Mouse (Mus musculus) myocyte (in vitro differentiated cells): ENCODE data around the gene Morf4l1. TPM values are rescaled to one million over a fixed set of nuclear protein-coding genes. Genes with fewer than 3 reads are reported as not detected.
"Not testable (repeated sequence)": the region's sequence is repeated elsewhere in the genome, so short reads cannot be mapped to it uniquely, and the experiment has no call there.

Source experiments
- H3K27me3 ChIP-seq: one replicate; pipeline ENCODE4 v1.6.1; 2011; ENCODE audit not compliant: control insufficient read depth, insufficient read depth, insufficient read length
- H3K36me3 ChIP-seq: one replicate; pipeline ENCODE4 v1.6.1; 2011; ENCODE audit not compliant: control insufficient read depth, insufficient read depth
- H3K4me2 ChIP-seq: one replicate; pipeline ENCODE4 v1.6.1; 2011; ENCODE audit warnings: low read depth, control low read depth
- H3K4me3 ChIP-seq: one replicate; pipeline ENCODE4 v1.5.1; 2011; ENCODE audit warnings: mild to moderate bottlenecking, control low read depth, moderate library complexity
- H3K79me2 ChIP-seq: one replicate; pipeline ENCODE4 v1.6.1; 2011; ENCODE audit not compliant: control insufficient read depth, insufficient read depth
- H3ac ChIP-seq: one replicate; pipeline ENCODE4 v1.6.1; 2011; ENCODE audit not compliant: control insufficient read depth, insufficient read length
- CEBPB ChIP-seq: IDR thresholded peaks from 2 replicates; pipeline ENCODE4 v1.6.1; 2011; ENCODE audit warnings: mild to moderate bottlenecking, moderate library complexity; ENCODE audit not compliant: poor library complexity, insufficient read depth, severe bottlenecking
- E2F4 ChIP-seq: IDR thresholded peaks from one replicate; pipeline ENCODE4 v1.6.1; 2011; ENCODE audit warnings: mild to moderate bottlenecking, control low read depth, moderate library complexity; ENCODE audit not compliant: insufficient read depth
- MAX ChIP-seq: IDR thresholded peaks from one replicate; pipeline ENCODE4 v1.6.1; 2011; ENCODE audit warnings: low read depth, mild to moderate bottlenecking, control low read depth
- MYOD1 ChIP-seq, 3 experiments: IDR thresholded peaks; one replicate each; pipeline ENCODE4 v1.6.1; 2011; ENCODE audit warnings: control low read depth in 2 of 3, low read depth in 2 of 3, mild to moderate bottlenecking in 2 of 3, moderate library complexity in 1 of 3; ENCODE audit not compliant: insufficient read length in 2 of 3, control insufficient read depth in 1 of 3
- MYOG ChIP-seq, 3 experiments: IDR thresholded peaks; one replicate each; pipeline ENCODE4 v1.6.1; 2011; ENCODE audit warnings: control low read depth in 2 of 3, low read depth in 2 of 3, mild to moderate bottlenecking in 2 of 3; ENCODE audit not compliant: insufficient read length in 2 of 3, control insufficient read depth in 1 of 3, insufficient read depth in 1 of 3
- POLR2A ChIP-seq: IDR thresholded peaks from one replicate; pipeline ENCODE4 v1.6.1; 2011; ENCODE audit warnings: low read depth, mild to moderate bottlenecking, control low read depth, moderate library complexity; ENCODE audit not compliant: insufficient read length
- POLR2AphosphoS2 ChIP-seq: IDR thresholded peaks from one replicate; pipeline ENCODE4 v1.6.1; 2011; ENCODE audit warnings: low read depth, control low read depth; ENCODE audit not compliant: insufficient read length
- REST ChIP-seq: IDR thresholded peaks from one replicate; pipeline ENCODE4 v1.6.1; 2011; ENCODE audit warnings: mild to moderate bottlenecking, control low read depth, moderate library complexity; ENCODE audit not compliant: insufficient read depth, insufficient read length
- SRF ChIP-seq: IDR thresholded peaks from one replicate; pipeline ENCODE4 v1.6.1; 2011; ENCODE audit warnings: low read depth; ENCODE audit not compliant: control insufficient read depth, insufficient read length
- TCF12 ChIP-seq: IDR thresholded peaks from one replicate; pipeline ENCODE4 v1.6.1; 2011; ENCODE audit warnings: mild to moderate bottlenecking, control low read depth; ENCODE audit not compliant: poor library complexity, insufficient read depth, severe bottlenecking
- TCF3 ChIP-seq: IDR thresholded peaks from one replicate; pipeline ENCODE4 v1.6.1; 2011; ENCODE audit warnings: low read depth, control low read depth; ENCODE audit not compliant: insufficient read length
- USF1 ChIP-seq: IDR thresholded peaks from one replicate; pipeline ENCODE4 v1.6.1; 2011; ENCODE audit warnings: low read depth, mild to moderate bottlenecking, control low read depth, moderate library complexity
- polyA plus RNA-seq: library from polyadenylated mRNA; unstranded; fragments of >200 nt; fragmentation: generic; extraction: Trizol; gene quantifications from one replicate; pipeline ENCODE4 v1.2.1, GENCODE M21; 2012; ENCODE audit warnings: missing spikeins

Morf4l1 gene
- polyA plus RNA-seq, 1 experiment, result 204 TPM

- peaks cover 66% of the 10 kb centered on the region for H3K36me3 ChIP-seq
- H3K4me3 ChIP-seq, result no peak overlapping the region
- no peak overlapping the region for H3K4me2 ChIP-seq
- no peaks in the 10 kb centered on the region for H3K27me3 ChIP-seq
- H3K79me2 ChIP-seq, result no peaks in the 10 kb centered on the region
- TF ChIP-seq POLR2AphosphoS2 (no peak), CEBPB (no peak), E2F4 (no peak), MYOG (IDR thresholded peaks at IDR 0.05; ENCODE audit: control insufficient read depth in 1 of 3, insufficient read depth in 1 of 3, insufficient read length in 2 of 3, low read depth in 2 of 3) (no peak), MYOD1 (IDR thresholded peaks at IDR 0.05; ENCODE audit: control insufficient read depth in 1 of 3, insufficient read length in 2 of 3, low read depth in 2 of 3) (no peak), TCF3 (no peak), USF1 (no peak), REST (no peak), TCF12 (no peak), SRF (no peak), POLR2A (no peak), MAX (no peak)
- no peak overlapping the region for H3ac ChIP-seq
Measured at GRCm38 (mm10) chr9:90089339-90090104, 25.1 kb downstream of the Morf4l1 start.

DNA sequence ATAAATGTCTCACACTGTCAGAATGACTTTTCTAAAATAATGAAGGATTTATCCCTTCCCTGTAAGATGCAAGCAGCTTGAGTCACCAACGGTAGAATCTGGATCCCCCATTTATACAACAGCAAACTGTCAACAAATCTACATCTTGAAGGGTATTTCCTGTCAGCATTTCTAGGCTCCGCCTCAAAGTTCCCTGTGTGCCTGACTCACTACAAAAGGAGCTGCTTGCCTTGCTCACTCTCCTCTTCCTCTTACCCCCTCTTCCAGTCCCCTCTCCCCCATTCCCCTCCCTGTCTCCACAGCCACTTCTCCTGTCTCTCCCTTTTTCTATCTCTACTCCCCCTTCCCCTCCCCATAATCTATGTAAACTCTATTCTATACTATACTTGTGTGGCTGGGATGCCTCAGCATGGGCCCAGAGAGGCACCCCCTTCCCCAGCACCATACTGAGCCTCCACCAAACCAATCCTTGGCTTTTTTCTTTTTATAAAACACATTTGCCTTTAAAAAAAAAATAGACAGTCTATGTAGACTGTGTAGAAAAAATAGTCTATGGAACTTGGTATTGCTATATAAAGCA, 26.6 kb downstream of the Morf4l1 start:
- no peak overlapping the region for H3K4me2 ChIP-seq
- H3K27me3 ChIP-seq, result no peaks in the 10 kb centered on the region
- H3K36me3 ChIP-seq, result peaks cover 52% of the 10 kb centered on the region
- no peak overlapping the region for H3K4me3 ChIP-seq
- H3ac ChIP-seq, result no peak overlapping the region
- TF ChIP-seq POLR2AphosphoS2 (peak; percentile 56), E2F4 (no peak)
- H3K79me2 ChIP-seq, result no peaks in the 10 kb centered on the region

DNA sequence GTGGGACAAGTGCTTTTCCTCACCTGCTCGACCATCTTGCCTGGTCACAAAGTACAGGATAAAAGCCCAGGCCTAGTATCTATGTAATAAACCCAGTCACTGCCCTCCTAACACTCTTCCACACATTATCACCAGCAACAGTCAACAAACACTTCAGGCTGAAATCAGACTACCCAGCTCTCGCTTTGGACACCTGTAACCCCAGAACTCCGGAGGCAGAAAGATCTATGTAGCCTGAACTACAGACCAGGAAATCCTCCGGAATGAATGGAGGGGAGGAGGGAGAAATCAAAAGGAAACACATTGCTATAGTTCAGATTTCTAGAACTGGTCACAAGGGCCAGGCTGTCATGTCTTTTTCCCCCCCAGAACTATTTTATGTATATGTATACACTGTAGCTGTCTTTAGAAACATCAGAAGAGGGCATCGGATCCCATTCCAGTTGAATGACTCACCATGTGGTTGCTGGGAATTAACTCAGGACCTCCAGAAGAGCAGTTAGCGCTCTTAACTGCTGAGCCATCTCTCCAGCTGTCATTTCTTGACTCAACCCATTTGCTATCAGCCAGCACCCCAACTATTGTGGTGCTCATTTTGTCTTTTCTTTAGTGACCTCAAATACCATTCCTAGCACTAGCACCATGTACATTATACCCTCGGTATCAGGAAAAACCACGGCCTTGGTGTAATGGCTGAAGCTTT, 29.7 kb downstream of the Morf4l1 start:
- TF ChIP-seq USF1, result no peak
- 0 out of 2 replicates have a peak, but pooled peaks have one; percentile 21 for TF ChIP-seq CEBPB
- TF ChIP-seq POLR2AphosphoS2, result peak; percentile 46
- no peak for TF ChIP-seq E2F4
- TF ChIP-seq MYOD1 (IDR thresholded peaks at IDR 0.05; ENCODE audit: control insufficient read depth in 1 of 3, insufficient read length in 2 of 3, low read depth in 2 of 3), result peak in 2 of 3 experiments; percentile 56 to 57
- peak in 2 of 3 experiments; percentile 12 to 16 for TF ChIP-seq MYOG (IDR thresholded peaks at IDR 0.05; ENCODE audit: control insufficient read depth in 1 of 3, insufficient read depth in 1 of 3, insufficient read length in 2 of 3, low read depth in 2 of 3)
- Histone ChIP-seq H3K36me3 (peaks cover 28% of the 10 kb centered on the region), H3K79me2 (no peaks in the 10 kb centered on the region), H3ac (no peak overlapping the region), H3K4me3 (no peak overlapping the region), H3K4me2 (no peak overlapping the region), H3K27me3 (no peaks in the 10 kb centered on the region)

DNA sequence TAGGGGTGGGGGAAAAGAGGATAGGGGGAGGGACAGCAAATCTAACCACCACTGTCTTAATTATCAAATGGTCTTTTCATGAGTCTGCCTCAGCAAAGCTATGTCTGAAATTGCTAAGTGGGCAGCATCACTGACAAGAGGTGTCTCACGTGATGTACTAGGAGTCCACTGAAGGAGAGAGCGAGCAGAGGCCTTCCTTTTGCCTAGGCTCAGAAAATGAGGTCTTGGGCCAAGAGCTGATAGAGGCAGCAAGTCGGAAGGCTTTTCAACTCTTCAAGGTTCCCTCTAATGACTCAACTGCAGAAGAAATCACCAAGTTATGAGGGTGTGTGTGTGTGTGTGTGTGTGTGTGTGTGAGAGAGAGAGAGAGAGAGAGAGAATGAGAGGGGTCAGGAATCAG, 30.4 kb downstream of the Morf4l1 start:
- TF ChIP-seq POLR2A (no peak), POLR2AphosphoS2 (peak; percentile 36)
- H3K27me3 ChIP-seq, result no peaks in the 10 kb centered on the region
- no peak overlapping the region for H3ac ChIP-seq
- no peaks in the 10 kb centered on the region for H3K79me2 ChIP-seq
- no peak overlapping the region for H3K4me2 ChIP-seq
- peaks cover 21% of the 10 kb centered on the region for H3K36me3 ChIP-seq
- H3K4me3 ChIP-seq, result no peak overlapping the region

DNA sequence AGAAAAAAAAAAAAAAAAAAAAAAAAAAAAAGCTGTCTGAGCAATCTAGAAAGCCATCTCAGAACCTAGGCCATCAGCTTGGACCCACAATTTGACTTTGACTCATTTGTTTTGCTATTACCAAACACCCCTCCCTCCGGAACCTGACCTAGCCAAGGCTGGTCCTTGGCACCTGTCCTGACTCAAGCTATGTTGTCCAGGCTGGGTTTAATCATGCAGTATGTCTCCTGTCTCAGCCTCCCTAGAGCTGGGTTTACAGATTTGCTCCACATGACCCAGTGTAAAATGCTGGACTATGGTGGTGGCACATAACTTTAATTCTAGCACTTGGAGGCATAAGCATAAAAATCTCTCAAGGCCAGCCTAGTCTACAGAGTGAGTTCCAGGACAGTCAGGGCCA, 31.6 kb downstream of the Morf4l1 start:
- H3ac ChIP-seq, result no peak overlapping the region
- TF ChIP-seq TCF12 (no peak), MYOD1 (IDR thresholded peaks at IDR 0.05; ENCODE audit: control insufficient read depth in 1 of 3, insufficient read length in 2 of 3, low read depth in 2 of 3) (no peak), E2F4 (no peak), POLR2AphosphoS2 (peak; percentile 32), REST (no peak)
- H3K27me3 ChIP-seq, result no peaks in the 10 kb centered on the region
- H3K36me3 ChIP-seq, result peaks cover 10% of the 10 kb centered on the region
- H3K4me2 ChIP-seq, result no peak overlapping the region
- H3K79me2 ChIP-seq, result no peaks in the 10 kb centered on the region
- H3K4me3 ChIP-seq, result no peak overlapping the region

GRCm38 (mm10) chr9:90081961-90082360, 32.6 kb downstream of the Morf4l1 start:
- H3ac ChIP-seq, result not testable (repeated sequence)

More at GRCm38 (mm10) chr9:90081961-90082360, 32.6 kb downstream of the Morf4l1 start:
- H3K4me2 ChIP-seq, H3K4me3 ChIP-seq, H3K79me2 ChIP-seq, H3K36me3 ChIP-seq, H3K27me3 ChIP-seq: not testable (repeated sequence)
